Mouse (Mus musculus) heart, postnatal 14 days (tissue): ENCODE measurements at regions not wholly inside any gene's neighbourhood (a gene's known extent, or its start where the extent isn't known, plus 50 kb on each side); places are given as distances from the start of the nearest gene placed in this dataset.

ENCODE experiments used
- DNase-seq, 2 experiments: peaks; one replicate each; pipeline ENCODE4 v3.0.0; 2021 to 2022
- intact Hi-C: fragments of 180-260 bp; cut with DNase I; formaldehyde crosslinking; loops from one replicate; pipeline ENCODE4 v1.15.1; 2025

DNA sequence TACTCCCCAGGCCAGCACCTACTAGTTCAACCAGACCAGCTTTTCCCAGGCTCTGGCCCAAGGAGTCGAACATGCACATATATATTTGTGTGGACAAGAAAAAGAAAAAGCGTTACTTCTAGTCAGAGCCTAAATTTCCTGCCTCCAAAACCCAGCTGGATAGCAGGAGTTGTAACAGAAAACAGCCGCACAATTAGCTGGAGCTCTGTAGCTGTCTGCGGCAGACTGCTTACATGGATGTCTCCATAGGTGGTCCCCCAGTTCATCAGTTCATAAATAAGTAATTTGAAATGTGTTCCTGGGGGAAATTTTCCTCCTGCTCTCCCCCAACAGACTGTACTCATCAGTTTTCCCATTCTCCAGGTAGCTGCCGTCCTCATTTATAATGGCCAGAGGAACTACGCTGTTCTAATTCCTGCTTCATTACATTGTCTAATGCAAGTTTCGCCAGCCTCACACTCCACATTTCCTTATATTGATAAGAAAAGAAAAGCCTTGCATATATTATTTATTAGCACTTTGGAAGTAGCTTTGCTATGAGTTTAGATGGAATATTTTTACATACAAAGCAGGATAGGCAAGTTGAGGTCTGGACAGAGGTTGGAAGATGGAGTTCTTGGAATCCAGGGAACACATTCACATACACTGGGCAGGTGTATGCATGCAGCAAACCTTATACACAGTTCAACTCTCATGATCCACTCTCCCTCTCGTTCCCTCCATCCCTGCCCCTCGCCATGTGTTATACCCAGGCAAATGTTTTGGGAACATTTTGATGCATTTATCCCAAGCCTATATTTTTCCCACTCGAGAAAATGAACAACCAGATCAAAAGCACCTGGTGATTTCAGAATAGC, 337.2 kb upstream of the Clint1 start:
- DNase-seq: no peak
- intact Hi-C loops: no loop called here

DNA sequence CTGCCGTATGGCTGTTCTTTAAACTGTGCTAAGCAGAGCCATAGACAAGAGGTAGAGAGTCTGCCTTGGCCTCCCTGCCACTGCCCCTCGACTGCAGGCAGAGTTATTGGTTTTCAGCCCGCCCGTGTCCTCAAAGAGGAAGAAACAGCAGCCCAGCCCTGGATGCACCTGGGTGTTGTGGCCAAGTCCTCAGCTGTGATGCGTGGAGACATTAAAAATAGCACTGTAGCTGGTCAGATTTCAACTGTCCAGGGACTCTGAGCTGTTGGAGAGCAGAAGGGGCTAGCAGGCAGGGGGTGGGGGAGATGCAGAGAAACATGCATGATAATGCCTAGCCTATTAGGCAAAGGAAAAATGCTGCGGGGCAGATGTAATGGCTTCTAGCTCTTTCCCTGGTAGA, 327.1 kb upstream of the Clint1 start:
- intact Hi-C loops: no loop called here
- DNase-seq: no peak

DNA sequence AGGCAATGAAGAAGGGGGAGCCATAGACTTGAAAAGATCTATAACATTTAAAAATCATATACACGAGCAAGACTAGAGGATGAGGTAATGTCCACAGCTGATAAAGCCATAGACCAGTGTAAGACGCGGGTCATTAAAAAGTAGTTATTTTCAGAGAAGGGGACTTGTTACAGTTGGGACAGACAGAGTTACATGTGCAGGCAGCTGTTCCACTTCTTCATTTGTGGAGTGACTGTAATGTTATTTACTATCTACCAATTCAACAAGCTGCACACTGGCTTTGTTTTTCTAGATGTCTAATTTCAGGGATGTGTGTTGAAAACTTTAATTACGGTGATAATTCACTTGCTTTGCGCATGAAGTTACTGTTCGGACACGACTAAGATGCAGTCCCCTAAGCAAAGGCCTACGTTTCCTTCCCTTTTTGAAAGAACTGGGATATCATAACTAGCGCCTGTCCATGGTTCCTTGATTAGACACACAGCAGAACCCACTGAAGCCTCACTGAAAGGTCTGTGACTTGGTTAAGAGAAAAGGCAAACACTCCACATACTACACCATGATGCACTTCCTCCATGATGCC, 320.7 kb upstream of the Clint1 start:
- no peak for DNase-seq
- intact Hi-C loops: no loop called here

DNA sequence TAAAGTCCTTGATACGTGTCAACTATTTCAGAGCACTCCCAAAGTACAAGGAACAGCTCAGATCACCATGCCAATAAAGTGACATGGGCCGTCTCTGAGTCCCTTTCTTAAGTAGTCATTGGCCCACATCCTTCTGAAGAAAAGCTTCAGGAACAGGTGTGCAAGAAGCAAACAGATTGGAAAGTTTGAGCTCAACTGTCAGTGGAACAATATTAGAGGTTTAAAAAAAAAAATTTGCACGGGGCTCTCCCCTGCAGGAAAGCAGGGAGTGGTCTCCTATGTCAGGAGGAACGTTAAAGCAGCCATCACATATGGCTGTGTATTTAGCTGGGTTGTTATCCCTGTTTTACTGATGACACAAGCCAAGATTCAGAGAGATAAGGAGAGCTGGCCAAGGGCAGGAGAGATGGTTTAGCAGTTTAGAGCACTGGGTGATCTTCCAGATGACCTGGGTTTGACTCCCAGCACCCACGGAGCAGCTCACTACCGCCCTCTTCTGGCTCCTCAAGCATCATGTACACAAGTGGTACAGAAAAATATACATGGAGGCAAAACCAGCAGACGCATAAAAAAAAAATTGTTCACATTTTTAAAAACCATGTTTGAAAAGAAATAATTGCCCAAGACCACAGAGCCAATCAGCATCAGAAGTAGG, 318.3 kb upstream of the Clint1 start:
- no peak for DNase-seq
- intact Hi-C loops: no loop called here

DNA sequence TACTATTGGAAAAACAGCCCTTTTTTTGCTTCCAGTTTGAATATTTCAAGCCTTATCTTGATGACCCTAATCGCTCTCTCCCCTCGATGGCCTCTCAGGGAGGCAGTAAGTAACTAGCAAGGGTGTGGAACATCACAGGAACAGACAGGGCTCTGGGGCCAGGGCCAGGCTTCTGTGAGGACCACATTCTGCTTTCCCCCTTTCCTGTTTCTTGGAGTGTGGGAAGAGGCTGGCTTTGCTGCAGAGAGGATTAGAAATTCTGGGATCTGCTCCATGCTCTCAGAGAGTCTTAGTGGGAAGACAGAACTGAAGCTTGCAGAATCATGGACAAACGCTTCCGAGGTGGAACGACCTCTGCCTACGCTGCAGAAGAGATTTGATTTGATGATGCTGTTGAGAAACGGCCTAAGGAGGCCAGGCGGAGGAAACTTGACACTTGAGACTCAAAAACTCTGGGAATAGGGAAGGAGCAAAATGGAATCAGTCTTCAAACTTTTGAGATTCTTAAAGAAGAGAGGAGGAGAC, 316.3 kb upstream of the Clint1 start:
- DNase-seq: peak; percentile 5 to 21
- intact Hi-C loops: loop anchor here (5.0 kb wide), 2 partner anchors 523 to 948 kb away; no protein-coding TSS in a partner anchor

DNA sequence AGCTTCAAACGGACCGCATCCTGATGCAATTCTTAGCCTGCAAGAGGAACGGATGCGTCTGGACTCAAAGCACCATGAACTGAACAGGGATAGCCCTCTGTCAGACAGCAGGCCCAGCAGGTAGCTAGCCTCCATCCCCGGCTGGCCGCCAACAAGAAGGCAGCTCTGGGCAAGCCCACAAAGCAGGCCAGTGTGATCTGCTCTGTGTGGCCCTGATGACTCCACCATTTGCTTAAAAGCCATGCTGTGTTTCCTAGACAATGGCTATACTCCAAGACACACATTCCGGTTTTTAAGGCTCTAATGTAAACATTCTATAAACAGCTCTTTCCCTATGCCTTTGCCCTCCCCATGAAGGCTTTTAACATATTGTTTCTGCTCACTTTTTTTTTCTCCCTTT, 313.8 kb upstream of the Clint1 start:
- DNase-seq: no peak
- intact Hi-C loops: loop anchor here (5.0 kb wide), 2 partner anchors 526 to 951 kb away; no protein-coding TSS in a partner anchor

DNA sequence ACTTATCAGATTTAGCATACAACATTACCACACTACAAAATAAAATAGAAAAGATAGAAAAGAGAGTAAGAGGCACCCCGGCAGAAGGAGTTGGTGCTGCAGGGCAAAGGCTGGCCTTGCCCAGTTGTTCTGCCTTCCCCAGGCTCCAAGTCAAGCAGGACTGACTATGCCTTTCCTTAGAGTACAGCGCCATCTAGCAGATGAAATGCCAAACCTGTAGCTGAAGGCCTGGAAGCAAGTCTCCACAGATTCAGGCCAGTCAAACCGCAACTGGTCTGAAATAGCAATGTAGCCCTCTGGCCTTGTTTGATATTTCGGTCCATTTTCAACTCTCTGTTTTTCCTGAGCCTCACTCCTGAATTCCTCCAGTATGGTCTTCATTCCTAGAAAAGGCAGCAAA, 312.4 kb upstream of the Clint1 start:
- peak; percentile 72 to 88 for DNase-seq
- intact Hi-C loops: loop anchor here (1.0 to 5.0 kb wide), 3 partner anchors 527 to 952 kb away; no protein-coding TSS in a partner anchor

DNA sequence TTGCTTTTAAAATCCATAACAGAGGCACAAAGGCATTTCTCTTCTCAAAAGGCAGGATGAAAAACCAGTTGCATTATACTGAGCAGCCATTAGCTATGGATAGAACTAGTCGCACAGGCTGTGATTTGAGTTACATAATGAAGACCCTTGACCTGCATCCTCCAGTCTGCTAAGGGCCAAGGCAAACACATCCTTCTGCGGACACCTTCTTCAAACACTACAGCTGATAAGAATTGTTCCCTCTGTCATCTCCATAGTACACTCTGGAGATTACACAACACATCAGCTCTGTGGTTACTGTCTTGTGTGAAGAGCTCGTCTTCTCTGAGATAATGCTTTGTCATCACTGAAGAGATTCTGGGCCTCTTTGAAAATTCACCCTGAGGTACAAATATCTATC, 307.3 kb upstream of the Clint1 start:
- intact Hi-C loops: loop anchor here (10.0 kb wide), 2 partner anchors 190 to 340 kb away; no protein-coding TSS in a partner anchor
- no peak for DNase-seq

DNA sequence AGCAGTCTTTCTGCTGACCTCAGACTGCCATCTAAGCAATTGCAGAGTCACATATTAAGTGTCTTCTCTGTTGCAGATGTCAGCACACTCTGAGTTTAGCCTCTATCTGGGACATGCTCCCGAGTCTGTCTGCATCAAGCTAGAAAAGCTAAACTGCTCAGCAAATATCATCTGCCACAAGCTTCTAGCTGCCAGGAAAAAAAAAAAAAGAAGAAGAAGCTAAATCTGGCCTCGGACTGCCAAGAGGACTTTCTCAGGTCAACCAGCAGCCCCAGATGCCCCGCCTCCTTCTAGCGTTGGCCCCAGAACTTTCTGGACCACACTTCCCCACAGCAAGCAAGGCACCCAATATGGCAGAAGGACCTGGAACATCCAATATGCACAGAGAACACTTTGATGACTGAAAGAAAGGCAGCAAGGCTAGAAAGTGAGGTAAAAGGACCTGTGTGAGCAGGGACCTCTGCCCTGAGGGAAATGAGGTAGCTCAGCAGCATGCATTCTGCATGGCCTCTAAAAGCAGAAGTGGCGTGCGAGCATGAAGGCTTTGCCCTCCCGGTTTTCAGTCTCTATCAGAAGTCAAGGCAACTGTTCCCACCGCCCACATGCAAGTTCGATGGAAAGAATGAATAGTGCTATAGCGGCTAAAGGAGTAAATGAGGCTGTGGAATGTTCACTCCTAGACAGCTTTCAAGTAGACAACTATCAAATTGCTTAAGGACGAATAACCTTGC, 305.8 kb upstream of the Clint1 start:
- peak in 1 of 2 experiments; percentile 13 for DNase-seq
- intact Hi-C loops: loop anchor here (10.0 kb wide), 2 partner anchors 189 to 339 kb away; no protein-coding TSS in a partner anchor

DNA sequence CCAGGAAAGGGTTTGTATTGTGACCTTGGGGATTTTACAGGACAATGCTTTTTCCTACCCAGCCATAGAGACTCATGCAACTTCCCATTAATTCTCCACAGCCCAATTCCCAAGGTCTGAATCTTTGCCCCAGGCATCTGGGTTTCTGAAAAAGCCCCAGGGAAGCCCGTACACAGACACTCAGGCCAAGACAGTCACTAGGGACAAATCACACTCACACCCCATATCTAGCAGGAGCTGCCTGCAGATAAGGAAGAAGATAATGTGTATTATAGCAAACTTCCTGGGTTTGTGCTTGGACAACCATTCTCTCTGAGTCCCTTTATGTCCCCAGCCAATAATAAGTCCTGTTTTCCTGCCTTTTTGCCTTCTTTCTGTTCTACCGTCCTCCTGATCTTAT, 305.0 kb upstream of the Clint1 start:
- DNase-seq: no peak
- intact Hi-C loops: loop anchor here (10.0 kb wide), 2 partner anchors 188 to 338 kb away; no protein-coding TSS in a partner anchor

DNA sequence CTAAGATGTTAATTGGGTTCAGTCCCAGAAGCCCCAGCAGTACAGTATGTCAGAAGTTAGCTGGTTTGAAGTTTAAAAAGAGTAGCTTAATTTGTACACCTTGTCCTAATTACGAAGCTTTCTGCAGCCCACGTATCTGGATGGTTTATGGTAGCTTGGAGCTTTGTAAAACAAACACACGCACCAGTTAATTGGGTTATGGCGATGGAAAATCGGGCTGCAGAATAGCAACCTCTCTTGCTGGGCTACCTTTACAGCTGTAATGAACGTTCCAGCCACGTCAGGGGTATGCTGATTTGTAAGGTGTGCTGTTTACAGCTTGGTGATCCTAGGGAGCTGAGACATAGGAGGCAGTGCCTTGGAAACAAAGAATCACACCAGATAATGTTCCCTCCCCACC, 301.5 kb upstream of the Clint1 start:
- intact Hi-C loops: no loop called here
- DNase-seq: no peak

DNA sequence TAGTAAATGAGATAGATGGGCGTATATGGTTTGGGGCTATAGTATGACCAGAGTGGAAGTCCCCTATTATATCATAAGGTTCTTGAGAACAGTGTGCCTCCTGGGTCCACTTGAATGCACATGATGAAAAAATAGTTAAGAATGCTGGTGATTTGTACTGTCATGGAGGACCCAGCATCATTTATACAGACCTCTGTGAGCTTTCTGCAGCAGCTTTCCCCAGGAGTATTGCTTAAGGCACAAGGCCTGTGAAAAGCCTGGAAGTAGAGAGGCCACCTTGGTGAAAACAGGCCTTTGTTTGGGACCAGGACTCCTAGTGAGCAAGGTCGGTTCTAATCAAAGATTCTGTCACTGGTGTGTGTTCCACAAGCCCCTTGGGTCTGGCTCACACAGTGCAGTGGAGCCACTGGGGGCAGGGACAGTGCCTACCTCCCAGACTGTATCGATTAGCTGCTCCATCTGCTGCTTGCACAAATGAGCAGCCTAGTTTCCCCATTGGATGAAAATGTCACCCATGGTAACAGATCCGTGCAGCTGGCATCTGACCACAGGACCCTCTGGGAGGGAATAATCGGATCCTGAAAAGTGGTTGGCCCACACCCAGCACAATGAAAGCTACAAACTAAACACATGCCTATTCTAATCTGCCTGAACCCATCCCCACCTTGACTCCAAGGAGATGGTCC, 274.2 kb upstream of the Clint1 start:
- intact Hi-C loops: no loop called here
- DNase-seq: no peak

DNA sequence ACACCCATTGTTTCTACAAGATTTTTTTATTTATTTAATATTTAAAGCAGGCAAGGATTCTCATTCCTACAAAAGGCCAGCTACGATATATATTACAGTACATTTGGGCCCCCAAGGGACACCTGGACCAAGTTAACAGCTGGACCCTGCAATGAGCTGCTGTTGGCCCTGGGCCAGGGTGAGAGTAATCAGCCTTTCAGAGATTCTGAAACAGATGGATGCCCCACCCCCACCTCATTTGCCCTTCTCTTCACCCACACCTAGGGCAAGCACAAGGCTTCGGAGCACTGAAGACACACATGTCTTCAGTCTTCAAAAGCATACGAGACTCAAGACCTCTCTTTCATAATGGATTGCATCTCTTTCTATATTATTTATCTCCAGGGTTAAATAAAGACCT, 259.5 kb upstream of the Clint1 start:
- intact Hi-C loops: no loop called here
- no peak for DNase-seq

DNA sequence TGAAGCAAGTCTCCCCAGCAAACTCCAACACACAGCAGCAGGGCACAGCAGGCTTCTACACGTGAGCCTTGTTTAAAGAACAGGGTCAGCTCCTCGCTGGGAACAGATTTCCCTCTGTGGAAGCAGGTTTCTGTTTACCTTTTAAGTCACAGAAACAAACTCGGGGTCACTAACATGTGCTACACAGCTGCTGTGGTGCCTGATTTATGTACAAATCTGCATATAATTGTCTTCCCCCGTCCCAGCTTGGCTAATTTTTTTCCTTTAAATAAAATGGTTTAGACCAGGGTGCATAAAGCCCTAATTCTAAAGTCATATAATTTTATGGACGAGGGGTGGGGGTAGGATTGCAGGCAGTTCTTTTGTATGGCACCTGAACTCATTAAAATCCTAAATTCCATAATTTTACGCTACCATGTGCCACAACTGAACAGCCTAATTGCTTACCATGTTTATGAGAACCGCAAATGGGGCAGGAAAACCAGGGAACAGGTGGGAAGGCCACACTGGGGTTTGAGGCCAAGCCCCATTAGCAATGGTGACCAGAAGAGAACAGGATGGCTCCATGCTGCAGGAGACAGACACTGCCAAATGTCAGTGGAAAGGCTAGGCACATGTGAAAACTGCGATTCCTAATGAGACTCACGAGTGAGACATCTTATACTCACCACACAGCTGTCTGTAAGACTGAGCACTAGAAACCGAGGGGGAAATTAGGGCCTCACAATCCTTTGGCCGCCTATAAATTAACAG, 258.8 kb upstream of the Clint1 start:
- intact Hi-C loops: no loop called here
- DNase-seq: no peak

DNA sequence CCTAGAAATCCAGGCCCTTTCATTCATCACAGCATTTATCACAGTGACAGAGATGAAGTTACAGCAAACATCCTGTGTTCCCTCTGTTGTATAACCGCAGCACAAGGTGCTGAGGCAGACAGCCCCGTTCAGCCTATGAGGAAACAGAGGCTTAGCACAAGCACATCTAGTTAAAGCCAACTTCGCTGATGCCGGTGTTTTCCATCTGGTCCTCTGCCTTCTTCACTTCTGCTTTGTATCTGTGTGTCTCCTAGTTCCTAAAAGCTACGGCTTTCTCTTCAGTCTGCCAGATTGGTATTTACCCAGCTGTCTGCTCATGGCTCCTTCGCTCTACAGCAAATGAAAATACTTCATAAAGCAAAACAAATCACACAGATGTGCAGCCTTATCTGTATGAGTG, 256.5 kb upstream of the Clint1 start:
- intact Hi-C loops: no loop called here
- peak in 1 of 2 experiments; percentile 5 for DNase-seq

DNA sequence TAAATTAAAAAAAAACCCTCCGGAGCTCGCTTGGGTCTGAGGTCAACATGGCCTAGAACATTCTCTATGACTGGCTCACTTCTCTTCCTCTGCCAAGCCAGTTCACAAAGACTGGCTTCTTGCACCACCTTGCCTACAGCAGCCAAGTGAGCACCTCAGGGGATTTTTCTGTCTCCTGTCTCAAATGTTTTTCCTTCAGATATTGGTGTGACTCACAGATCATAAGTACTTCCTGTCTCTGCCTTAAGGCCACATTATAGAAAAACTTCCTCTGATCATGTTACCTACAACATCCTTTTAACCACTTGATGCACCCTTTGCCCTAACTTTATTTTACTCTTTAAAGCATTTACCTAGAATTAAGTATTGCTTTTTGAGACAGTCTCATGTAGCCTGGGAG, 230.0 kb upstream of the Clint1 start:
- intact Hi-C loops: no loop called here
- no peak for DNase-seq

DNA sequence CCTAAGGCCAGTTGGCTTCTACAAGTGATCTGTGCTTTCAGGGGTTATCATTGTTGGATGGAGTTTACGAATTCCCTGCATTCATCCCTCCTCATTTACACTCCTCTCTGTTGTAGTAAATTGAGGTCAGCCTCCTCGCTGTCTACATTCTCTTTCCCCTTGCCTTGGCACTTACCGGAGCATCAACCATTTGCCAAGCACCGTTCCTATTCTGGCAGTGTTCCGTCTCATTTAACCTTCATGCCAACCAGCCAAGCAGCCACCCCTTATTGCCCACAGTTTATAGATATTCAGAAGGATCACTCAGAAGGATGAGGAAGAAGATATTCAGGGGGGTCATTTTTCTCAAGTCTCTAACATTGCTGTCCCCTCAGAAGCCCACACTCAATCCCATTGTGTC, 229.2 kb upstream of the Clint1 start:
- no peak for DNase-seq
- intact Hi-C loops: no loop called here

DNA sequence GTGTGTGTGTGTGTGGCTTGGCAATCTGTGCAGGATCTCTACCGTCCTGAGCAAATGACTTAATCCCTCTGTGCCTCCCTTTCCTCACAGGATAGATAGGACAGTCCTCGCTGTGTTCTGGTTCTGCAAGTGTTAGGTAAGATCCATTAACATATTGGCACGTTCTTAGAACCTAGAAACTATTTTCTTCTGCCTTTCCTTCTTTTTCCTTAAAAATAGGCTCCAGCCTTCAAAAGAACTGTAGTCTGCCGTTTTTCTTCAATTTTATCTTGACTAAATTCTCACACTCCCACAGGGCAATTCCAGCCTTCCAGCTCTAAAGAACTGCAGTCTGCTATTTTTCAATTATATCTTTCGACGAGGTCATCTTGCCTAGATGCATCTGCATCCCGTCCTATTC, 227.6 kb upstream of the Clint1 start:
- intact Hi-C loops: no loop called here
- no peak for DNase-seq

DNA sequence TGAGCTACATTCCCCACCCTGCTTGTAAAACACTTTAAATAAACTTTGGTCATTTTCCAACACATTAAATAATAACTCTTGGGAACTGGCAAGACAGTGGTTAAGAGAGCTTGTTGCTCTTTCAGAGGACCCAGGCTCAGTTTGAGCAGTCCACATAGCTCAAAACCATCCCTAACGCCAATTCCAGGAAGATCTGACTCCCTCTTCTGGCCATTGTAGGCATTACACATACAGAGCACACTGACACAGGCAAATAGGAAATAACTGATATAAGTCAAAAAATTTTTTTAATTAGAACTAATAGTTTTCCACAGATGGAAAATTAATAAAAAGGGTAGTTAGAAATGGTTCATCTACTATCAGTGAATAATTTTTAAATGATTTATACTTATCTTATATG, 222.6 kb upstream of the Clint1 start:
- DNase-seq: peak in 1 of 2 experiments; percentile 26
- intact Hi-C loops: no loop called here
